Mouse (Mus musculus) heart, postnatal 0 days (tissue): ENCODE measurements at regions not wholly inside any gene's neighbourhood (a gene's known extent, or its start where the extent isn't known, plus 50 kb on each side); places are given as distances from the start of the nearest gene placed in this dataset.

ENCODE experiments used
- ATAC-seq: fragments of 200-750 bp; cut with Nextera tagmentation; 2 replicates; pipeline ENCODE4 v1.8.0; 2017; ENCODE audit warnings: low read depth, moderate number of reproducible peaks, moderate library complexity; ENCODE audit not compliant: insufficient read depth
- DNase-seq: peaks from one replicate; pipeline ENCODE4 v3.0.0-alpha.2; 2016; ENCODE audit warnings: low spot score
- H3K27ac ChIP-seq: fragments of 300-500 bp; sonication (generic); 2 replicates; pipeline ENCODE4 v1.5.1; 2014; ENCODE audit warnings: low read depth, mild to moderate bottlenecking
- H3K27me3 ChIP-seq: fragments of 300-500 bp; sonication (generic); 2 replicates; pipeline ENCODE4 v1.6.1; 2014; ENCODE audit warnings: low read length, mixed read lengths; ENCODE audit not compliant: control insufficient read depth, insufficient read depth
- H3K36me3 ChIP-seq: fragments of 300-500 bp; sonication (generic); replicated peaks from 2 replicates; pipeline ENCODE4 v1.6.1; 2014; ENCODE audit warnings: low read length, mixed read lengths; ENCODE audit not compliant: control insufficient read depth, insufficient read depth
- H3K4me1 ChIP-seq: fragments of 300-500 bp; sonication (generic); 2 replicates; pipeline ENCODE4 v1.6.1; 2014; ENCODE audit warnings: antibody characterized with exemption; ENCODE audit not compliant: control insufficient read depth, insufficient read depth
- H3K4me2 ChIP-seq: fragments of 300-500 bp; sonication (generic); 2 replicates; pipeline ENCODE4 v1.6.1; 2014; ENCODE audit warnings: low read depth, mild to moderate bottlenecking, low read length, moderate library complexity
- H3K4me3 ChIP-seq: fragments of 300-500 bp; sonication (generic); 2 replicates; pipeline ENCODE4 v1.5.1; 2014; ENCODE audit warnings: low read depth, low read length
- H3K9ac ChIP-seq: fragments of 300-500 bp; sonication (generic); replicated peaks from 2 replicates; pipeline ENCODE4 v1.6.1; 2014; ENCODE audit warnings: low read depth, low read length, mixed read lengths
- H3K9me3 ChIP-seq: fragments of 300-500 bp; sonication (generic); replicated peaks from 2 replicates; pipeline ENCODE4 v1.6.1; 2016; ENCODE audit warnings: low read length; ENCODE audit not compliant: control insufficient read depth
- CTCF ChIP-seq: IDR thresholded peaks from 2 replicates; pipeline ENCODE4 v1.5.1; 2016; ENCODE audit warnings: antibody characterized with exemption, control low read depth, low read depth
- EP300 ChIP-seq: IDR thresholded peaks from 2 replicates; pipeline ENCODE4 v1.6.1; 2016; ENCODE audit warnings: antibody characterized with exemption, low read depth
- WGBS: fragments of 180-500 bp; shearing (Covaris S2); extraction: QIAGEN DNeasy Blood & Tissue Kit; methylation state at CpG from one replicate; pipeline ENCODE4 v1.1.7; 2014; 5-methylcytosine and 5-hydroxymethylcytosine counted together

- Histone ChIP-seq H3K36me3 (no peaks in the 10 kb centered on the region), H3K9me3 (no peaks in the 10 kb centered on the region), H3K9ac (no peak overlapping the region), H3K27ac (no peak overlapping the region), H3K4me1 (peaks cover 7% of the 10 kb centered on the region), H3K27me3 (no peaks in the 10 kb centered on the region), H3K4me3 (no peak overlapping the region), H3K4me2 (no peak overlapping the region)
- WGBS = 64% methylated on average over 1 of the region's 1 CpGs
- ATAC-seq = no peak
- no peak for DNase-seq
- no peak for TF ChIP-seq CTCF
- TF ChIP-seq EP300 = no peak
These were observed 83.8 kb downstream of the Eif4e start for GRCm38 (mm10) chr3:138609749-138610148.

- Histone ChIP-seq H3K4me3 (no peak overlapping the region), H3K9ac (no peak overlapping the region), H3K27me3 (no peaks in the 10 kb centered on the region), H3K9me3 (no peaks in the 10 kb centered on the region), H3K36me3 (no peaks in the 10 kb centered on the region), H3K4me2 (no peak overlapping the region), H3K4me1 (peaks cover 7% of the 10 kb centered on the region), H3K27ac (no peak overlapping the region)
- 11% methylated on average over 9 of the region's 9 CpGs for WGBS
- TF ChIP-seq CTCF (no peak), EP300 (no peak)
- ATAC-seq (peak; percentile 30; the same call in 1 of the 2 replicates), DNase-seq (peak; percentile 5)
These were observed 87.1 kb downstream of the Eif4e start for GRCm38 (mm10) chr3:138612884-138613653.

GRCm38 (mm10) chr3:138613680-138614079, 87.7 kb downstream of the Eif4e start:
- Histone ChIP-seq H3K9me3 (no peaks in the 10 kb centered on the region), H3K27me3 (no peaks in the 10 kb centered on the region), H3K4me1 (peaks cover 7% of the 10 kb centered on the region), H3K4me2 (no peak overlapping the region), H3K27ac (no peak overlapping the region), H3K36me3 (no peaks in the 10 kb centered on the region), H3K4me3 (no peak overlapping the region), H3K9ac (no peak overlapping the region)
- DNase-seq (no peak), ATAC-seq (peak; percentile 20; the same call in 1 of the 2 replicates)
- TF ChIP-seq CTCF (no peak), EP300 (no peak)
- 72% methylated on average over 3 of the region's 3 CpGs for WGBS

- DNase-seq (no peak), ATAC-seq (no peak)
- Histone ChIP-seq H3K4me1 (peaks cover 7% of the 10 kb centered on the region), H3K36me3 (no peaks in the 10 kb centered on the region), H3K4me3 (no peak overlapping the region), H3K4me2 (no peak overlapping the region), H3K27me3 (no peaks in the 10 kb centered on the region), H3K27ac (no peak overlapping the region), H3K9me3 (no peaks in the 10 kb centered on the region), H3K9ac (no peak overlapping the region)
- TF ChIP-seq CTCF (peak; percentile 15), EP300 (no peak)
- 76% methylated on average over 2 of the region's 2 CpGs for WGBS
These were observed 88.9 kb downstream of the Eif4e start for GRCm38 (mm10) chr3:138614899-138615298.

- H3K9ac ChIP-seq = no peak overlapping the region
- H3K27ac ChIP-seq = no peak overlapping the region
- H3K4me3 ChIP-seq = no peak overlapping the region
- no peaks in the 10 kb centered on the region for H3K4me1 ChIP-seq
- no peak for TF ChIP-seq EP300
- peak; percentile 40 for TF ChIP-seq CTCF
- ATAC-seq (no peak), DNase-seq (no peak)
- no peaks in the 10 kb centered on the region for H3K9me3 ChIP-seq
- H3K36me3 ChIP-seq = no peaks in the 10 kb centered on the region
- no peaks in the 10 kb centered on the region for H3K27me3 ChIP-seq
- 73% methylated on average over 4 of the region's 4 CpGs for WGBS
- H3K4me2 ChIP-seq = no peak overlapping the region
These were observed 94.3 kb downstream of the Eif4e start for GRCm38 (mm10) chr3:138620263-138620662.

GRCm38 (mm10) chr3:138624128-138624527, 98.1 kb downstream of the Eif4e start:
- TF ChIP-seq EP300 (no peak), CTCF (no peak)
- ATAC-seq (no peak), DNase-seq (no peak)
- Histone ChIP-seq H3K36me3 (no peaks in the 10 kb centered on the region), H3K9ac (no peak overlapping the region), H3K27me3 (no peaks in the 10 kb centered on the region), H3K4me3 (no peak overlapping the region), H3K4me2 (no peak overlapping the region), H3K9me3 (no peaks in the 10 kb centered on the region), H3K4me1 (no peaks in the 10 kb centered on the region), H3K27ac (no peak overlapping the region)
- WGBS = 77% methylated on average over 2 of the region's 2 CpGs
